Mouse (Mus musculus) brain, embryonic 14.5 days (tissue): ENCODE results near the gene Tcp11l2. TPM values are rescaled to one million over a fixed set of nuclear protein-coding genes. Genes with fewer than 3 reads are reported as not detected.

Experiments used
- DNase-seq: peaks from one replicate; pipeline ENCODE4 v3.0.0-alpha.2; 2011; ENCODE audit warnings: low read depth
- CTCF ChIP-seq: fragments of 200-500 bp; IDR thresholded peaks from 2 replicates; pipeline ENCODE4 v1.5.1; 2012; ENCODE audit warnings: inconsistent platforms, mild to moderate bottlenecking, moderate library complexity, borderline replicate concordance; ENCODE audit not compliant: insufficient read depth, insufficient read length; ENCODE audit errors: extremely low read depth
- POLR2A ChIP-seq: fragments of 200-500 bp; IDR thresholded peaks from 2 replicates; pipeline ENCODE4 v1.6.1; 2012; ENCODE audit warnings: mild to moderate bottlenecking, inconsistent platforms, borderline replicate concordance; ENCODE audit not compliant: poor library complexity, insufficient read depth, insufficient read length, severe bottlenecking; ENCODE audit errors: extremely low read depth
- polyA plus RNA-seq: library from polyadenylated mRNA; depleted of rRNA; stranded (reverse); fragments of >200 nt; gene quantifications from 2 replicates; pipeline ENCODE4 v1.2.3, GENCODE M21; 2012

Tcp11l2 gene
- polyA plus RNA-seq, 1 experiment: 15.6 TPM

- no peak for TF ChIP-seq POLR2A
- no peak for TF ChIP-seq CTCF
These were observed 16.4 kb upstream of the Tcp11l2 start for GRCm38 (mm10) chr10:84559986-84560385.

GRCm38 (mm10) chr10:84562121-84562520, 14.3 kb upstream of the Tcp11l2 start:
- no peak for DNase-seq

More at GRCm38 (mm10) chr10:84559986-84560385, 16.4 kb upstream of the Tcp11l2 start:
- no peak for DNase-seq

GRCm38 (mm10) chr10:84562567-84563554, 13.6 kb upstream of the Tcp11l2 start:
- no peak for DNase-seq
- TF ChIP-seq CTCF: no peak
- no peak for TF ChIP-seq POLR2A

More at GRCm38 (mm10) chr10:84562121-84562520, 14.3 kb upstream of the Tcp11l2 start:
- TF ChIP-seq POLR2A (no peak), CTCF (no peak)

- no peak for TF ChIP-seq POLR2A
- TF ChIP-seq CTCF: no peak
- no peak for DNase-seq
These were observed 12.0 kb upstream of the Tcp11l2 start for GRCm38 (mm10) chr10:84564427-84564826.

GRCm38 (mm10) chr10:84571052-84571639, 5.3 kb upstream of the Tcp11l2 start:
- TF ChIP-seq POLR2A: no peak
- TF ChIP-seq CTCF: no peak
- no peak for DNase-seq

GRCm38 (mm10) chr10:84573671-84574420, 2.6 kb upstream of the Tcp11l2 start:
- TF ChIP-seq POLR2A (no peak), CTCF (no peak)
- no peak for DNase-seq

GRCm38 (mm10) chr10:84576029-84576394, 414 bp upstream of the Tcp11l2 start:
- TF ChIP-seq POLR2A: no peak
- TF ChIP-seq CTCF: no peak
- DNase-seq: no peak

GRCm38 (mm10) chr10:84577071-84577727, 773 bp downstream of the Tcp11l2 start:
- DNase-seq: peak; percentile 69
- no peak for TF ChIP-seq POLR2A
- TF ChIP-seq CTCF: no peak

GRCm38 (mm10) chr10:84578738-84579137, 2.3 kb downstream of the Tcp11l2 start:
- DNase-seq: no peak
- TF ChIP-seq CTCF: no peak

GRCm38 (mm10) chr10:84579527-84579926, 3.1 kb downstream of the Tcp11l2 start:
- no peak for DNase-seq
- no peak for TF ChIP-seq CTCF
- TF ChIP-seq POLR2A: no peak

- DNase-seq: no peak
- no peak for TF ChIP-seq POLR2A
- TF ChIP-seq CTCF: no peak
These were observed 4.8 kb downstream of the Tcp11l2 start for GRCm38 (mm10) chr10:84581191-84581590.
